ENCODE assay signal across 8 mouse cellular contexts in the genomic region with DNA sequence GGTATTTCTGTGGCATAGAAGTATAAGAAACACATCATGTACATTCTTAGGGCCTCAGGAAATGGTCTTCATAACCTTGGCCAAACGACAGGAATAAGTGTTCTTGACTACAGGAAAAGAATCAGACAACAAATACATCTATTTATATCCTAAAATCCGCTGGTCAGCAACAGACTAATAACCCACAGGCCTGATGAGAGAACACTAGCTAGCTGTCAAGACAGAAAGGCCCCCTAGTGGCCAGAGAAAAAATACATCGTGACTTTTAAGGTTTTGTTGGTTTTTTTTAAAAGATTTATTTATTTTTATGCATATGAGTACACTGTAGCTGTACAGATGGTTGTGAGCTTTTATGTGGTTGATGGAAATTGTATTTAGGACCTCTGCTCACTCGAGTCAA. TPM values are rescaled to one million over a fixed set of nuclear protein-coding genes. Genes with fewer than 3 reads are reported as not detected.
DNase-seq lines count a peak whose midpoint lies in the region; ATAC-seq and TF ChIP-seq lines count a peak whose summit lies in the region.

No protein-coding gene starts in this region.

- no peak overlapping the region for H3K4me3 ChIP-seq in heart, embryonic 13.5 days
- no peak overlapping the region for H3K4me3 ChIP-seq in heart, embryonic 12.5 days
- H3K4me3 ChIP-seq in thymus, adult 2 months (ENCODE audit: control insufficient read depth, insufficient read depth, low read length) = no peak overlapping the region
- H3K4me3 ChIP-seq in forebrain, embryonic 15.5 days = no peak overlapping the region

- no peaks in the 10 kb centered on the region for H3K27me3 ChIP-seq in heart, embryonic 13.5 days (replicated peaks)
- H3K27me3 ChIP-seq in heart, embryonic 12.5 days (replicated peaks) = no peaks in the 10 kb centered on the region
- H3K27me3 ChIP-seq in thymus, adult 2 months (ENCODE audit: control insufficient read depth, insufficient read depth, low read length) = no peaks in the 10 kb centered on the region
- no peaks in the 10 kb centered on the region for H3K27me3 ChIP-seq in forebrain, embryonic 15.5 days

- DNase-seq in thymus, adult 2 months = peak; percentile 6
- no peak for DNase-seq in thymus, postnatal 36 days
- peak; percentile 52 for DNase-seq in lung, postnatal 14 days
- no peak for DNase-seq in ovary, postnatal 10 days (ENCODE audit: low spot score)

- WGBS in heart, embryonic 13.5 days = 33% methylated on average over 4 of the region's 4 CpGs
- 40% methylated on average over 4 of the region's 4 CpGs for WGBS in heart, embryonic 12.5 days
- 38% methylated on average over 4 of the region's 4 CpGs for WGBS in thymus, adult 2 months
- WGBS in forebrain, embryonic 15.5 days = 49% methylated on average over 4 of the region's 4 CpGs

- peak overlapping the region; percentile 70; the same call in 1 of the 2 replicates for H3K27ac ChIP-seq in heart, embryonic 13.5 days (replicated peaks)
- H3K27ac ChIP-seq in heart, embryonic 12.5 days (ENCODE audit: poor library complexity, severe bottlenecking) = no peak overlapping the region; the same call in 1 of the 2 replicates
- H3K27ac ChIP-seq in thymus, adult 2 months (ENCODE audit: control insufficient read depth, insufficient read depth, low read length) = no peak overlapping the region
- no peak overlapping the region for H3K27ac ChIP-seq in forebrain, embryonic 15.5 days (replicated peaks)

- H3K4me1 ChIP-seq in heart, embryonic 13.5 days = peaks cover 16% of the 10 kb centered on the region
- H3K4me1 ChIP-seq in heart, embryonic 12.5 days (replicated peaks) = peaks cover 8% of the 10 kb centered on the region; the same call in 1 of the 2 replicates
- no peaks in the 10 kb centered on the region for H3K4me1 ChIP-seq in thymus, adult 2 months (replicated peaks; ENCODE audit: control insufficient read depth, insufficient read depth, low read length)
- no peaks in the 10 kb centered on the region for H3K4me1 ChIP-seq in forebrain, embryonic 15.5 days

- no peak for ATAC-seq in heart, embryonic 13.5 days (ENCODE audit: extremely low read depth, insufficient number of reproducible peaks, low FRiP score, low TSS enrichment)
- no peak for ATAC-seq in heart, embryonic 12.5 days (ENCODE audit: insufficient number of reproducible peaks, low FRiP score)
- ATAC-seq in common myeloid progenitor, adult 5-6 weeks (replicated peaks; ENCODE audit: low read depth, poor library complexity, severe bottlenecking) = peak; percentile 56; the same call in 1 of the 2 replicates
- no peak for ATAC-seq in forebrain, embryonic 15.5 days (replicated peaks)

- no peak for TF ChIP-seq POLR2A in thymus, adult 2 months (IDR thresholded peaks at IDR 0.05; ENCODE audit: control insufficient read depth, extremely low read depth, insufficient read depth, low read length, poor library complexity)

- peaks cover 50% of the 10 kb centered on the region for H3K36me3 ChIP-seq in heart, embryonic 13.5 days
- H3K36me3 ChIP-seq in heart, embryonic 12.5 days = peaks cover 52% of the 10 kb centered on the region
- peaks cover 6% of the 10 kb centered on the region; the same call in 1 of the 2 replicates for H3K36me3 ChIP-seq in thymus, adult 2 months (ENCODE audit: control insufficient read depth, insufficient read depth, low read length)
- peaks cover 17% of the 10 kb centered on the region for H3K36me3 ChIP-seq in forebrain, embryonic 15.5 days

- no peaks in the 10 kb centered on the region for H3K9me3 ChIP-seq in heart, embryonic 13.5 days
- no peaks in the 10 kb centered on the region for H3K9me3 ChIP-seq in heart, embryonic 12.5 days (replicated peaks)
- no peaks in the 10 kb centered on the region for H3K9me3 ChIP-seq in forebrain, embryonic 15.5 days

- H3K9ac ChIP-seq in heart, embryonic 13.5 days = no peak overlapping the region
- no peak overlapping the region for H3K9ac ChIP-seq in heart, embryonic 12.5 days
- no peak overlapping the region for H3K9ac ChIP-seq in forebrain, embryonic 15.5 days (replicated peaks)

- no peak overlapping the region for H3K4me2 ChIP-seq in heart, embryonic 13.5 days
- H3K4me2 ChIP-seq in heart, embryonic 12.5 days = no peak overlapping the region
- H3K4me2 ChIP-seq in forebrain, embryonic 15.5 days (replicated peaks) = no peak overlapping the region

- no peak for TF ChIP-seq CTCF in thymus, adult 2 months (IDR thresholded peaks at IDR 0.05; ENCODE audit: borderline replicate concordance, control insufficient read depth, extremely low read depth, insufficient read depth, low read length, poor library complexity)

RNA-seq across cellular contexts. Expression of gene Nop58, which starts 35.1 kb away (rescaled TPM):
- 157 and 158 TPM in 2 replicates for polyA plus RNA-seq in heart, embryonic 13.5 days (2015; fragmentation: Nextera tagmentation; extraction: Ambion mirVana)
- polyA plus RNA-seq in heart, embryonic 12.5 days (2016; fragmentation: Nextera tagmentation; extraction: Ambion mirVana) = 186 and 187 TPM in 2 replicates
- 52.3 and 58.5 TPM in 2 replicates for polyA plus RNA-seq in thymus, adult 2 months (2012; rRNA removed)
- 2,005 and 2,043 TPM in 2 replicates for total RNA-seq in common myeloid progenitor, adult 5-6 weeks (2017)
- polyA plus RNA-seq in forebrain, embryonic 15.5 days (2015; fragmentation: Nextera tagmentation; extraction: Ambion mirVana) = 166 and 169 TPM in 2 replicates

RNA-seq across cellular contexts. Expression of gene Bmpr2, which starts 43.3 kb away (rescaled TPM):
- 6.1 TPM in 2 replicates for polyA plus RNA-seq in heart, embryonic 13.5 days (2015; fragmentation: Nextera tagmentation; extraction: Ambion mirVana)
- 8.7 and 11.1 TPM in 2 replicates for polyA plus RNA-seq in heart, embryonic 12.5 days (2016; fragmentation: Nextera tagmentation; extraction: Ambion mirVana)
- 2.1 and 2.4 TPM in 2 replicates for polyA plus RNA-seq in thymus, adult 2 months (2012; rRNA removed)
- total RNA-seq in common myeloid progenitor, adult 5-6 weeks (2017) = 15.8 and 19.0 TPM in 2 replicates
- 13.1 and 13.4 TPM in 2 replicates for polyA plus RNA-seq in forebrain, embryonic 15.5 days (2015; fragmentation: Nextera tagmentation; extraction: Ambion mirVana)

RNA-seq across cellular contexts. Expression of gene Sumo1, which starts 49.3 kb away (rescaled TPM):
- 223 and 245 TPM in 2 replicates for polyA plus RNA-seq in heart, embryonic 13.5 days (2015; fragmentation: Nextera tagmentation; extraction: Ambion mirVana)
- 254 TPM in 2 replicates for polyA plus RNA-seq in heart, embryonic 12.5 days (2016; fragmentation: Nextera tagmentation; extraction: Ambion mirVana)
- polyA plus RNA-seq in thymus, adult 2 months (2012; rRNA removed) = 18.3 and 21.8 TPM in 2 replicates
- total RNA-seq in common myeloid progenitor, adult 5-6 weeks (2017) = 170 and 176 TPM in 2 replicates
- 427 and 428 TPM in 2 replicates for polyA plus RNA-seq in forebrain, embryonic 15.5 days (2015; fragmentation: Nextera tagmentation; extraction: Ambion mirVana)

Comparison
In these comparisons a context has a peak if more than half of its experiments do, and no peak if none do; other contexts are left out.
1. DNase-seq: peak in thymus, adult 2 months (single experiment) and lung, postnatal 14 days (single experiment); none in thymus, postnatal 36 days (0 of 2) and ovary, postnatal 10 days (single experiment).